Mouse (Mus musculus) liver, embryonic 13.5 days (tissue): ENCODE results near the gene Zfp628. TPM values are rescaled to one million over a fixed set of nuclear protein-coding genes. Genes with fewer than 3 reads are reported as not detected.

Experiments used
- ATAC-seq: fragments of 200-750 bp; cut with Nextera tagmentation; 2 replicates; pipeline ENCODE4 v1.8.0; 2017; ENCODE audit warnings: low read depth, mild to moderate bottlenecking, moderate number of reproducible peaks, moderate library complexity
- DNase-seq: peaks from one replicate; pipeline ENCODE4 v3.0.0; 2022
- H3K27ac ChIP-seq: fragments of 300-500 bp; sonication (generic); 2 replicates; pipeline ENCODE4 v1.5.1; 2015; ENCODE audit warnings: moderate library complexity, mild to moderate bottlenecking, inconsistent platforms
- H3K27me3 ChIP-seq: fragments of 300-500 bp; sonication (generic); 2 replicates; pipeline ENCODE4 v1.6.1; 2015; ENCODE audit warnings: mild to moderate bottlenecking, inconsistent platforms
- H3K36me3 ChIP-seq: fragments of 300-500 bp; sonication (generic); 2 replicates; pipeline ENCODE4 v1.6.1; 2015; ENCODE audit warnings: mild to moderate bottlenecking, inconsistent platforms
- H3K4me1 ChIP-seq: fragments of 300-500 bp; sonication (generic); replicated peaks from 2 replicates; pipeline ENCODE4 v1.6.1; 2015; ENCODE audit warnings: inconsistent platforms
- H3K4me2 ChIP-seq: fragments of 300-500 bp; sonication (generic); 2 replicates; pipeline ENCODE4 v1.6.1; 2015; ENCODE audit warnings: inconsistent platforms, mild to moderate bottlenecking, moderate library complexity
- H3K4me3 ChIP-seq: fragments of 300-500 bp; sonication (generic); replicated peaks from 2 replicates; pipeline ENCODE4 v1.5.1; 2015; ENCODE audit warnings: mild to moderate bottlenecking, inconsistent platforms
- H3K9ac ChIP-seq: fragments of 300-500 bp; sonication (generic); 2 replicates; pipeline ENCODE4 v1.6.1; 2015; ENCODE audit warnings: mild to moderate bottlenecking, inconsistent platforms
- H3K9me3 ChIP-seq: fragments of 300-500 bp; sonication (generic); replicated peaks from 2 replicates; pipeline ENCODE4 v1.6.1; 2016; ENCODE audit warnings: inconsistent platforms
- WGBS: fragments of 180-500 bp; shearing (Covaris S2); methylation state at CpG from one replicate; pipeline ENCODE4 v1.1.7; 2015; ENCODE audit not compliant: insufficient replicate concordance; 5-methylcytosine and 5-hydroxymethylcytosine counted together
- polyA plus RNA-seq: library from polyadenylated mRNA; unstranded; fragments of >200 nt; fragmentation: Nextera tagmentation; extraction: Ambion mirVana; gene quantifications from 2 replicates; pipeline ENCODE4 v1.2.1, GENCODE M21; 2015

The Zfp628 gene
- polyA plus RNA-seq, 1 experiment from 2014 or later, result 1.4 TPM

DNA sequence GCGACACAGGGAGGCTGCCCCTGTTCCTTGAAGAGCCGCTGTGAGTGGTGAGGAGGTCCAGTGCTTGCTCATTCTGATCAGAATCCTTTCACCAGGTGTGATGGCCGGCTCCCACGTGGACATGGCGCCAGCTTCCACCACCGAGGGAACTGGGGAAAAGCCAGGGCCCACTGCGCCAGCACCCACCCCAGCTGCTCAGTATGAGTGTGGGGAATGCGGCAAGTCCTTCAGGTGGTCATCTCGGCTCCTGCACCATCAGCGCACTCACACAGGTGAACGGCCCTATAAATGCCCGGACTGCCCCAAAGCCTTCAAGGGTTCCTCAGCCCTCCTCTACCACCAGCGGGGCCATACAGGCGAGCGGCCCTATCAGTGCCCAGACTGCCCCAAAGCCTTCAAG lies 3.7 kb downstream of the Zfp628 start:
- no peak overlapping the region for H3K4me2 ChIP-seq
- peaks cover 41% of the 10 kb centered on the region for H3K36me3 ChIP-seq
- H3K9me3 ChIP-seq, result no peaks in the 10 kb centered on the region
- no peak overlapping the region for H3K4me3 ChIP-seq
- peaks cover 53% of the 10 kb centered on the region for H3K4me1 ChIP-seq
- H3K27me3 ChIP-seq, result peaks cover 22% of the 10 kb centered on the region
- H3K9ac ChIP-seq, result no peak overlapping the region
- 89% methylated on average over 15 of the region's 15 CpGs for whole genome bisulfite sequencing
- no peak overlapping the region for H3K27ac ChIP-seq
- no peak for ATAC-seq
- no peak for DNase-seq

DNA sequence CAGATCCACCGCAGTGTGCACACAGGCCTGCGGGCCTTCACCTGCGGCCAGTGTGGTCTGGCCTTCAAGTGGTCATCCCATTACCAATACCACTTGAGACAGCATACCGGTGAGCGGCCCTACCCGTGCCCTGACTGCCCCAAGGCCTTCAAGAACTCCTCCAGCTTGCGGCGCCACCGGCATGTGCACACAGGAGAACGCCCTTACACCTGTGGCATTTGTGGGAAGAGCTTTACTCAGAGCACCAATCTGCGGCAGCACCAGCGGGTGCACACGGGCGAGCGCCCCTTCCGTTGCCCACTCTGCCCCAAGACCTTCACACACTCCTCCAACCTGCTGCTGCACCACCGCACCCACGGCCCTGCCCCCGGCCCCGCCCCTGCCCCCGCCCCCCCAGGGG lies 4.1 kb downstream of the Zfp628 start:
- Histone ChIP-seq H3K4me1 (peaks cover 56% of the 10 kb centered on the region), H3K4me3 (no peak overlapping the region), H3K4me2 (no peak overlapping the region), H3K36me3 (peaks cover 41% of the 10 kb centered on the region), H3K9me3 (no peaks in the 10 kb centered on the region), H3K27me3 (peaks cover 27% of the 10 kb centered on the region), H3K9ac (no peak overlapping the region), H3K27ac (no peak overlapping the region)
- ATAC-seq, result no peak
- WGBS, result 91% methylated on average over 21 of the region's 21 CpGs
- no peak for DNase-seq

DNA sequence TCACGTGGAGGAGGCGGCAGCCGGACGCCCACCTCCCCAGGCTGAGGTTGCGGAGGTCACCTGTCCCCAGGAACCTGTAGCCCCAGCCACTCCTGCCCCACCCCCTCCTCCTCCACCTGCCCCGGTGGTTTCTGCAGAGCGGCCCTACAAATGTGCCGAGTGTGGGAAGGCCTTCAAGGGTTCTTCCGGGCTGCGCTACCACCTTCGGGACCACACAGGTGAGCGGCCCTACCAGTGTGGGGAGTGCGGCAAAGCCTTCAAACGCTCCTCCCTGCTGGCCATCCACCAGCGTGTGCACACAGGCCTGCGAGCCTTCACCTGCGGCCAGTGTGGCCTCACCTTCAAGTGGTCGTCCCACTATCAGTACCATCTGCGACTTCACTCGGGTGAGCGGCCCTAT lies 5.0 kb downstream of the Zfp628 start:
- no peak overlapping the region for H3K4me3 ChIP-seq
- peaks cover 35% of the 10 kb centered on the region for H3K27me3 ChIP-seq
- WGBS, result 88% methylated on average over 21 of the region's 21 CpGs
- ATAC-seq (no peak), DNase-seq (no peak)
- H3K36me3 ChIP-seq, result peaks cover 41% of the 10 kb centered on the region
- no peak overlapping the region for H3K4me2 ChIP-seq
- H3K9ac ChIP-seq, result no peak overlapping the region
- H3K9me3 ChIP-seq, result no peaks in the 10 kb centered on the region
- H3K27ac ChIP-seq, result no peak overlapping the region
- H3K4me1 ChIP-seq, result peaks cover 55% of the 10 kb centered on the region

DNA sequence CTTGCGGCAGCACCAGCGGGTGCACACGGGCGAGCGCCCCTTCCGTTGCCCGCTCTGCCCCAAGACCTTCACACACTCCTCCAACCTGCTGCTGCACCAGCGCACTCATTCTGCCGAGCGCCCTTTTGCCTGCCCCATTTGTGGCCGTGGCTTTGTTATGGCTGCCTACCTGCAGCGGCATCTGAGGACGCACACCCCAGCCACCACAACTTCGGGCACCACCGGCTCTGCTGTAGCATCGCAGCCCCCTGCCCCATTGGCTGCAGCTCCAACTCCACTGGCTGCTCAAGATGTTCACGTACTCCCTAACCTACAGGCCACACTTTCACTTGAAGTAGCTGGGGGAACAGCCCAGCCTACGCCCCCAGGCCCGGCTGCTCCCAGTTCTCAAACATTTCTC lies 5.5 kb downstream of the Zfp628 start:
- no peak for ATAC-seq
- no peak for DNase-seq
- Histone ChIP-seq H3K4me1 (peaks cover 55% of the 10 kb centered on the region), H3K9me3 (no peaks in the 10 kb centered on the region), H3K4me2 (no peak overlapping the region), H3K27me3 (peaks cover 41% of the 10 kb centered on the region), H3K9ac (no peak overlapping the region), H3K36me3 (peaks cover 41% of the 10 kb centered on the region), H3K27ac (no peak overlapping the region), H3K4me3 (no peak overlapping the region)
- 88% methylated on average over 19 of the region's 19 CpGs for WGBS

DNA sequence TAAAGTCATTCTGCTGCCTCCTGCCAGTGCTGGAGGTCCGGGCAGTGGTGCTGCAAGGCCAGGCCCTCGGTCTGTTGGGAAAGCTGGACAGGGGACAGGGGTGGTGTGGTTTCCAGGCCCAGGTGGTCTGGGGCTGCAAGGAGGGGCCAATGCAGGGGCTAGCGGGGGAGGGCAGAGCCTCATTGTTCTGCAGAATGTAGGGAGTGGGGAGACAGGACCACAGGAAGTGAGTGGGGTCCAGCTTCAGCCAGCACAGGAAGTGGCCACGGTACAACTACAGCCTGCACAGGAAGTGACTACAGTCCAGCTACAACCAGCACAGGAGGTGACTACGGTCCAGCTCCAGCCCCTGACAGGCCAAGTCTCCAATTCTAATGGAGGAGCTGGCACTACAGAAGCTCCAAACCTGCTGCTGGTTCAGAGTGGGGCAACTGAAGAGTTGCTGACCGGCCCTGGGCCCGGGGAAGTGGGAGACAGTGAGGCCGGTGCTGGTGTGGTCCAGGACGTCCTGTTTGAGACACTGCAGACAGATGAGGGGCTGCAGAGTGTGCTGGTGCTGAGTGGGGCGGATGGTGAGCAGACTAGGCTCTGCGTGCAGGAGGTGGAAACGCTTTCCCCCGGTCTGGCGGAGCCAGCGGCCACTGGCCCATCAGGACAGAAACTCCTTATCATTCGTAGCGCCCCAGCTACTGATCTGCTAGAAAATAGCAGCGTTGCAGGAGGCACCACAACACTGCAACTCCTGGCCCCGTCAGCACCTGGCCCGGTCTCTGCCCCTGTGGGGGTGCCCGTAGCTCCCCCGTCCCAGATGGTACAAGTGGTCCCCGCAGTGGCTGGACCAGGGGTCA lies 6.2 kb downstream of the Zfp628 start:
- no peak overlapping the region for H3K4me3 ChIP-seq
- H3K27ac ChIP-seq, result peak overlapping the region; percentile 29
- DNase-seq (no peak), ATAC-seq (0 out of 2 replicates have a peak, but pooled peaks have one; percentile 14)
- no peaks in the 10 kb centered on the region for H3K9me3 ChIP-seq
- H3K27me3 ChIP-seq, result peaks cover 48% of the 10 kb centered on the region
- H3K4me2 ChIP-seq, result no peak overlapping the region
- no peak overlapping the region for H3K9ac ChIP-seq
- peaks cover 41% of the 10 kb centered on the region for H3K36me3 ChIP-seq
- whole genome bisulfite sequencing, result 26% methylated on average over 23 of the region's 23 CpGs
- peaks cover 49% of the 10 kb centered on the region for H3K4me1 ChIP-seq

DNA sequence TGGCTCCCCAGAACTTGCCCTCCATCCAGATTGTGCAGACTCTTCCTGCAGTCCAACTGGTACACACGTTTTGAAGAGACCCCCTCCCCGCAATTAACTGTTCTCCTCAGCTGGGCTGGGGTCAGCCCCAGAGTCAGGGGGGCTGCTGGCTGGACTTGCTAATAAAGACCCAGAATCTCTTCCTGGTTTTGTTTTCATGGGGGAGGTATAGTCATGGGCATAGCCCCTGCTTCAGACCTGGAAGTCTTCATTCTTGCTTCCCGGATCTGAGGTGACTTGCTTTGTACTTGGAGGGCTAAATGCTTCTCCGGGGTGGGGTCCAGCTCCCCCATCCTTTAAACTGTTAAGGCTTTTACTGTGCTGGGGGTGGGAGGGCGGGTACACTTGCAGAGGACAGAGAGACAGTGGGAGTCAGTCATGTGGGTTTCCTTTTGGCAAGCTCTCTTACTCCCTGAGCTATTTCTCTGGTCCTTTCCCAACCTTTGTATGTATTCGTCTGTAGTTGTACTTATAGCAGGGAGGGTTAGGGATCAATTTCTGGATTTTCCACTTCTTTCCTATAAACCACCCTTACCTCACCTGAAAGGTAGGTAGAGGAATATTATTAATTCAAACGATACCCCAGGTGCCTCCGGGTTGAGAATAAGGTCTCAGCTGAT lies 6.9 kb downstream of the Zfp628 start, which contains the start of gene Nat14:
Gene Nat14 (plus strand): TSS at position 205 of the 659 bp plus-strand sequence.
- no peak for ATAC-seq
- 24% methylated on average over 8 of the region's 8 CpGs for WGBS
- Histone ChIP-seq H3K9ac (no peak within 1 kb of the TSS), H3K27ac (peak within 1 kb of the TSS; percentile 29), H3K4me3 (peak within 1 kb of the TSS; percentile 18; the same call in 1 of the 2 replicates), H3K9me3 (no peaks in the 10 kb centered on the region), H3K27me3 (peaks cover 55% of the 10 kb centered on the region), H3K36me3 (peaks cover 41% of the 10 kb centered on the region), H3K4me2 (peak within 1 kb of the TSS; percentile 50), H3K4me1 (peaks cover 41% of the 10 kb centered on the region)
- no peak for DNase-seq

DNA sequence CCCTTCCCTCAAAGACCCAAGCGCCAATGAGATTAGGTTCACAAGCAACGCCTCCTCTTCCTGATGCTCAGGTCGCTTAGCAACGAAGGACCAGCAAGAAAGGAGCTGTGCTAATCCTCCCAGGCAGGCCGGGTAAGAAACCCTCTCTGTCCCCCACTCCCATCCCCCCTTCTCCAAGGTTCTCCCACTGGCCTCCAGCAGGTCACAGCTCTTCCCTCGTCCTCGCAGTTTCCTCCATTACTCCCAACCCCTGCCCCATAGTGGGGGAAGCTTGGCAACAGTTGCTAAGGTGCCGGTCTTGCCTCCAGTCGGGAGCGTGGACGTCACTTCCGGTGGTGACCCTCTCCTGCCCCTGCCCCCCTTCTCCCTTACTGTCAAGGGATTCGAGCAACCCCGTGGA lies 7.5 kb downstream of the Zfp628 start:
- Histone ChIP-seq H3K36me3 (peaks cover 36% of the 10 kb centered on the region), H3K4me3 (peak overlapping the region; percentile 18; the same call in 1 of the 2 replicates), H3K27me3 (peaks cover 61% of the 10 kb centered on the region), H3K9ac (no peak overlapping the region), H3K4me1 (peaks cover 37% of the 10 kb centered on the region), H3K9me3 (no peaks in the 10 kb centered on the region), H3K27ac (no peak overlapping the region), H3K4me2 (peak overlapping the region; percentile 50)
- ATAC-seq (peak; percentile 9; the same call in 1 of the 2 replicates), DNase-seq (no peak)
- 2% methylated on average over 14 of the region's 14 CpGs for WGBS

DNA sequence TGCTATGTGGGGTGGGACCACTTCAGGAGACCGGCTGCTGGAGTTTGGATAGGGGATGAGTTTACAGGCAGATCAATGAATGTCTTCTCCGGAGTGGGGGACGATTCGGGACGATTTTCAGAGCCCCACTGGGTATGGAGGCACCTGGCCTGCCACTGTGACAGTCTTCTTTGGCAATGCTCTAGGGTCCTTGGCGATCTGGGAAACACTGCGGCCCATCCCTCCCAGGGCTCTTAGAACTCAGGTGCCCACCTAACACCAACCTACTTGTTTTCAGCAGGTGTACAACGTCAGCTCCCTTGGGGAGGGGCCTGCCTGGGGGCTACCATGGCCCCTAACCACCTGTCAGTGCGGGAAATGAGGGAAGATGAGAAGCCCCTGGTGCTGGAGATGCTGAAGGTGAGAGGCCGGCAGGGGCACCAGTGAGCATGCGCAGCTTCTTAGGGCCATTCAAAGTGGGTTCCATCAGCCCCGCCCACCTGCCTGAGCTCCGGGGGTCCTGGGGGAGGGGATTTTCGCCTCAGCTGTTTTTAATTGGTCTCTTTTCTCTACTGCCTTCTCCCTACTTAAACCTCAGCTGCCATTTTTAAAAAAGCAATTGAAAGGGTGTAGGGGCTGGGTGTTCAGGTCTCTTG lies 8.0 kb downstream of the Zfp628 start:
- H3K4me3 ChIP-seq, result peak overlapping the region; percentile 18
- WGBS, result 4% methylated on average over 14 of the region's 14 CpGs
- no peaks in the 10 kb centered on the region for H3K9me3 ChIP-seq
- DNase-seq, result no peak
- peaks cover 37% of the 10 kb centered on the region for H3K4me1 ChIP-seq
- H3K27me3 ChIP-seq, result peaks cover 65% of the 10 kb centered on the region
- H3K9ac ChIP-seq, result no peak overlapping the region
- no peak for ATAC-seq
- H3K27ac ChIP-seq, result no peak overlapping the region
- peak overlapping the region; percentile 50 for H3K4me2 ChIP-seq
- peaks cover 31% of the 10 kb centered on the region for H3K36me3 ChIP-seq

DNA sequence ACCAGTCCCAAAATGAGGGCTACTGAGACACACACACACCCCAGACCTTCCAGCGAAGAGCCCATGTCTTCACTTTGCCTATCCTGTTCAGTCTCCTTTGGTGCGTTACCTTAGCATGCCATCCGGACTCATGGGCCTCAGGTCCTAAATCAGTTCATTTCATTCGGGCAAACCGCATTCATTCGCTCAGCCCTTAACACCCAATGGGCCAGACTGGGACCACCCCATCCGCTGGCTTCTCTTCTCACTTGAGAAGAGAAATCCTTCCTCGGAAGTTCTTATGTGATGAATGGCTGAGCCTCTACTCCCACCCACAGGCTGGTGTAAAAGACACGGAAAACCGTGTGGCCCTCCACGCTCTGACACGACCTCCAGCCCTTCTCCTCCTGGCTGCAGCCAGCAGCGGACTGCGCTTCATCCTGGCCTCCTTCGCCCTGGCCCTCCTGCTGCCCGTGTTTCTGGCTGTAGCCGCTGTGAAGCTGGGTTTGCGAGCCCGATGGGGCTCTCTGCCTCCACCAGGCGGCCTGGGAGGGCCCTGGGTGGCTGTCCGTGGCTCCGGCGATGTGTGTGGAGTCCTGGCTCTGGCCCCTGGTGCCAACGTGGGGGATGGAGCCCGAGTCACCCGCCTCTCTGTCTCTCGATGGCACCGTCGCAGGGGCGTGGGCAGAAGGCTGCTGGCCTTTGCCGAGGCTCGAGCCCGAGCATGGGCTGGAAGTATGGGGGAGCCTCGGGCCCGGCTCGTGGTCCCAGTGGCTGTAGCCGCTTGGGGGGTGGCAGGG lies 8.8 kb downstream of the Zfp628 start:
- DNase-seq, result no peak
- H3K27me3 ChIP-seq, result peaks cover 65% of the 10 kb centered on the region
- no peaks in the 10 kb centered on the region for H3K9me3 ChIP-seq
- peak overlapping the region; percentile 50 for H3K4me2 ChIP-seq
- peaks cover 23% of the 10 kb centered on the region for H3K36me3 ChIP-seq
- WGBS, result 9% methylated on average over 37 of the region's 37 CpGs
- H3K9ac ChIP-seq, result no peak overlapping the region
- peak overlapping the region; percentile 18; the same call in 1 of the 2 replicates for H3K4me3 ChIP-seq
- no peak overlapping the region for H3K27ac ChIP-seq
- peaks cover 37% of the 10 kb centered on the region for H3K4me1 ChIP-seq
- ATAC-seq, result no peak

DNA sequence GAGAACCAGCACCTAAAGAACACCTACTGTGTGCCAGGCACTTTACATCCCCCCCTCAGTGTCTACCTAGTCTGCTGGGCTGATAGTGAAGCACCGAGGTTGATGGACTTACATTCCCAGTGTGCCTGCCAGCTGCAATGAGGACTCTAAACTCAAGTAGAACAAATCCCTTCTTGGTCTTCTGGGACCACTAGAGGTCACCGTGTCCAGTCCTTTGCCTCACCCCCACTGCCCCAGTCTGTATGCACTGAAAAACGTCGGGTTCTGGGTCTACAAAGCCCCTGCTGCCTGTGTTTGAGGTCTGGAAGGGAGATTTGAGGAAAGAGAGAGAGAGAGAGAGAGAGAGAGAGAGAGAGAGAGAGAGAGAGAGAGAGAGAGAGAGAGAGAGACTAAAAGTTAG lies 9.5 kb downstream of the Zfp628 start:
- peaks cover 65% of the 10 kb centered on the region for H3K27me3 ChIP-seq
- H3K4me1 ChIP-seq, result peaks cover 37% of the 10 kb centered on the region
- H3K9ac ChIP-seq, result no peak overlapping the region
- peak overlapping the region; percentile 50; the same call in 1 of the 2 replicates for H3K4me2 ChIP-seq
- no peaks in the 10 kb centered on the region for H3K9me3 ChIP-seq
- WGBS, result 1% methylated on average over 4 of the region's 4 CpGs
- peaks cover 16% of the 10 kb centered on the region for H3K36me3 ChIP-seq
- DNase-seq, result no peak
- no peak for ATAC-seq
- no peak overlapping the region for H3K4me3 ChIP-seq
- no peak overlapping the region for H3K27ac ChIP-seq
